Mouse (Mus musculus) ES-Bruce4 (cell line): ENCODE results near the gene Exoc2.

Experiments
- CTCF ChIP-seq: IDR thresholded peaks from one replicate; pipeline ENCODE4 v1.8.1; 2011; ENCODE audit warnings: low read depth, low read length
- POLR2A ChIP-seq: IDR thresholded peaks from one replicate; pipeline ENCODE4 v1.8.1; 2011; ENCODE audit warnings: low read length; ENCODE audit not compliant: insufficient read depth

- no peak for TF ChIP-seq CTCF
- no peak for TF ChIP-seq POLR2A
Observed at GRCm38 (mm10) chr13:30813464-30813863, 160.4 kb downstream of the Exoc2 start.
